Mouse (Mus musculus) kidney, postnatal 4 days (tissue): ENCODE data around the gene Nme3.

Experiments used
- DNase-seq, 2 experiments: peaks; one replicate each; pipeline ENCODE4 v3.0.0; 2021; ENCODE audit warnings: mixed read lengths in 2 of 2

The Nme3 gene

GRCm38 (mm10) chr17:24881738-24882440, 14.4 kb upstream of the Nme3 start:
- DNase-seq: peak; percentile 72 to 75

- DNase-seq: no peak
Observed at GRCm38 (mm10) chr17:24884391-24884790, 11.9 kb upstream of the Nme3 start.

GRCm38 (mm10) chr17:24885356-24886133, 10.8 kb upstream of the Nme3 start:
- no peak for DNase-seq

- DNase-seq: peak; percentile 98 to 99
Observed at GRCm38 (mm10) chr17:24886134-24886931, 10.0 kb upstream of the Nme3 start, which contains the start of the genes Nubp2 and Spsb3. Nubp2 (minus strand) TSS chr17:24886349. Spsb3 (plus strand) TSS chr17:24886643.

- no peak for DNase-seq
Observed at GRCm38 (mm10) chr17:24886932-24887271, 9.4 kb upstream of the Nme3 start.

GRCm38 (mm10) chr17:24887291-24888080, 8.8 kb upstream of the Nme3 start:
- DNase-seq: no peak

- no peak for DNase-seq
Observed at GRCm38 (mm10) chr17:24888862-24889261, 7.4 kb upstream of the Nme3 start.

- no peak for DNase-seq
Observed at GRCm38 (mm10) chr17:24890151-24891092, 5.9 kb upstream of the Nme3 start.

- no peak for DNase-seq
Observed at GRCm38 (mm10) chr17:24891321-24891720, 5.0 kb upstream of the Nme3 start.

- no peak for DNase-seq
Observed at GRCm38 (mm10) chr17:24892785-24893184, 3.5 kb upstream of the Nme3 start.

GRCm38 (mm10) chr17:24893276-24893675, 3.0 kb upstream of the Nme3 start:
- DNase-seq: no peak

- DNase-seq: no peak
Observed at GRCm38 (mm10) chr17:24894061-24894994, 2.0 kb upstream of the Nme3 start.

GRCm38 (mm10) chr17:24894995-24895547, 1.2 kb upstream of the Nme3 start, which contains the start of the genes Eme2 and Mrps34:
Eme2 (minus strand) TSS chr17:24895087.
Mrps34 (plus strand) TSS chr17:24895116.
- peak; percentile 89 to 92 for DNase-seq

- DNase-seq: no peak
Observed at GRCm38 (mm10) chr17:24895571-24896240, 594 bp upstream of the Nme3 start.

- no peak for DNase-seq
Observed at GRCm38 (mm10) chr17:24896993-24897269, 631 bp downstream of the Nme3 start.

- no peak for DNase-seq
Observed at GRCm38 (mm10) chr17:24897600-24897999, 1.3 kb downstream of the Nme3 start.

- no peak for DNase-seq
Observed at GRCm38 (mm10) chr17:24898041-24898854, 1.9 kb downstream of the Nme3 start.

GRCm38 (mm10) chr17:24899153-24899552, 2.9 kb downstream of the Nme3 start:
- DNase-seq: no peak
